Mouse (Mus musculus) C2C12 (cell line): ENCODE measurements around the gene Atxn7l1.

Source experiments
- CTCF ChIP-seq: IDR thresholded peaks from one replicate; pipeline ENCODE4 v1.5.1; 2011; ENCODE audit not compliant: control insufficient read depth, insufficient read depth, insufficient read length
- MYOD1 ChIP-seq: IDR thresholded peaks from one replicate; pipeline ENCODE4 v1.6.1; 2011; ENCODE audit warnings: low read depth; ENCODE audit not compliant: control insufficient read depth, insufficient read length

DNA sequence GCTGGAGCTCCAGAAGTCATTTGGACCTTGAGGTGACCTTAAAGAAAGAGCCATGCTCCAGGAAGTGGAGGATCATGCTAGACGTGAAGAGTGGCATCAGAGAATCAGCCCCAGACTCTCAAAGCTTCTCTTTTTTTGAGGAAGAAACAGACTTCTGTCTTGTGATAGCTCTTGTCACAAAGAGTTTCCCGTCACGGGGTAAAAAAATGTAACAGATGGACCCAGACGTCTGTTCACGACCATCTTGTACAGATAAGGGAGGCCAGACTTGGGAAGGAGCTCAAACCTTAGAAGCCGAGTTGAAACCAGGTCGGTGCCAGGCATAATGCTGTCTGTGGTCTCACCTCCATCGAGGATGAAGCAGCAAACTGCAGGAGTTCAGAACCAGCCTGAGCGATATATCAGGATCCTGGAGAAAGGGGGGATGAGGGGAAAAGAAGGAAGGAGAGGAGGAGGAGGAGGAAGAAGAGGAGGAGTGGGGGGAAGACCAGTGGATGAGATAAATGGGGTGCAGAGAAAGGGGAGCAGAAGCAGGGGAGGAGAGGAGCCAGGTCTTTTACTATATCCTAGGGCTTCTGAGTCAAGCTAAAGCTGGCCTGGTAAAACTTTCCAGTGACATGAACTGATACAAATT, 21.8 kb upstream of the Atxn7l1 start:
- no peak for TF ChIP-seq CTCF
- no peak for TF ChIP-seq MYOD1
